Mouse (Mus musculus) ES-E14 (cell line): ENCODE measurements around the gene Vgf. TPM values are rescaled to one million over a fixed set of nuclear protein-coding genes. Genes with fewer than 3 reads are reported as not detected.

ENCODE experiments used
- DNase-seq: peaks from one replicate; pipeline ENCODE4 v3.0.0-alpha.2; 2013; ENCODE audit warnings: low read depth, low spot score
- H3K27ac ChIP-seq: 2 replicates; pipeline ENCODE4 v1.5.1; 2012; ENCODE audit warnings: low read depth, mild to moderate bottlenecking, low read length, moderate library complexity, mixed read lengths; ENCODE audit not compliant: poor library complexity, insufficient read depth, severe bottlenecking
- H3K36me3 ChIP-seq: 2 replicates; pipeline ENCODE4 v1.6.1; 2012; ENCODE audit warnings: mild to moderate bottlenecking, low read length, moderate library complexity, mixed read lengths; ENCODE audit not compliant: control insufficient read depth, poor library complexity, insufficient read depth, severe bottlenecking
- H3K4me1 ChIP-seq, 2 experiments: fragments of 150-350 bp in 1 of 2; sonication (generic) in 1 of 2; 2 replicates each; pipeline ENCODE4 v1.6.1; 2012; ENCODE audit warnings: low read length in 2 of 2, mild to moderate bottlenecking in 1 of 2, mixed read lengths in 1 of 2; ENCODE audit not compliant: control insufficient read depth in 2 of 2, insufficient read depth in 2 of 2, poor library complexity in 1 of 2
- H3K4me3 ChIP-seq, 2 experiments: fragments of 150-350 bp in 1 of 2; sonication (generic) in 1 of 2; 2 replicates each; pipeline ENCODE4 v1.5.1; 2012; ENCODE audit warnings: low read length in 2 of 2, low read depth in 1 of 2, mild to moderate bottlenecking in 1 of 2, mixed read lengths in 1 of 2; ENCODE audit not compliant: insufficient read depth in 1 of 2, poor library complexity in 1 of 2, severe bottlenecking in 1 of 2
- H3K9ac ChIP-seq: 2 replicates; pipeline ENCODE4 v1.6.1; 2012; ENCODE audit warnings: low read depth, mild to moderate bottlenecking, low read length, mixed read lengths; ENCODE audit not compliant: poor library complexity, insufficient read depth, severe bottlenecking
- H3K9me3 ChIP-seq: fragments of 150-350 bp; sonication (generic); 2 replicates; pipeline ENCODE4 v1.6.1; 2012; ENCODE audit warnings: low read depth, mild to moderate bottlenecking, low read length; ENCODE audit not compliant: control insufficient read depth, insufficient read depth
- CHD2 ChIP-seq: IDR thresholded peaks from 2 replicates; pipeline ENCODE4 v1.6.1; 2014; ENCODE audit warnings: mild to moderate bottlenecking, low read depth, low read length, inconsistent platforms
- HCFC1 ChIP-seq: IDR thresholded peaks from 2 replicates; pipeline ENCODE4 v1.6.1; 2012; ENCODE audit warnings: low read length, inconsistent platforms, borderline replicate concordance; ENCODE audit not compliant: insufficient read depth
- MAFK ChIP-seq: IDR thresholded peaks from 2 replicates; pipeline ENCODE4 v1.6.1; 2014; ENCODE audit warnings: mild to moderate bottlenecking, low read depth, low read length, inconsistent platforms; ENCODE audit not compliant: insufficient read depth
- ZC3H11A ChIP-seq: IDR thresholded peaks from 2 replicates; pipeline ENCODE4 v1.6.1; 2012; ENCODE audit warnings: low read depth, mild to moderate bottlenecking, inconsistent platforms, low read length, borderline replicate concordance
- ZNF384 ChIP-seq: IDR thresholded peaks from 2 replicates; pipeline ENCODE4 v1.6.1; 2012; ENCODE audit warnings: low read depth, low read length, inconsistent platforms
- in situ Hi-C, 2 experiments: fragments of 600-800 bp; cut with MboI; formaldehyde crosslinking; loops; one replicate each; pipeline ENCODE4 v1.15.1; 2025; ENCODE audit warnings: low sequenced_read_pairs in 2 of 2, inconsistent platforms in 1 of 2; ENCODE audit not compliant: unreplicated experiment in 2 of 2
- total RNA-seq: library from RNA; depleted of rRNA; stranded (reverse); fragments of 300-350 nt; gene quantifications from 2 replicates; pipeline ENCODE4 v1.2.3, GENCODE M21; 2012

The Vgf gene
- total RNA-seq, 1 experiment: 45.6 TPM

DNA sequence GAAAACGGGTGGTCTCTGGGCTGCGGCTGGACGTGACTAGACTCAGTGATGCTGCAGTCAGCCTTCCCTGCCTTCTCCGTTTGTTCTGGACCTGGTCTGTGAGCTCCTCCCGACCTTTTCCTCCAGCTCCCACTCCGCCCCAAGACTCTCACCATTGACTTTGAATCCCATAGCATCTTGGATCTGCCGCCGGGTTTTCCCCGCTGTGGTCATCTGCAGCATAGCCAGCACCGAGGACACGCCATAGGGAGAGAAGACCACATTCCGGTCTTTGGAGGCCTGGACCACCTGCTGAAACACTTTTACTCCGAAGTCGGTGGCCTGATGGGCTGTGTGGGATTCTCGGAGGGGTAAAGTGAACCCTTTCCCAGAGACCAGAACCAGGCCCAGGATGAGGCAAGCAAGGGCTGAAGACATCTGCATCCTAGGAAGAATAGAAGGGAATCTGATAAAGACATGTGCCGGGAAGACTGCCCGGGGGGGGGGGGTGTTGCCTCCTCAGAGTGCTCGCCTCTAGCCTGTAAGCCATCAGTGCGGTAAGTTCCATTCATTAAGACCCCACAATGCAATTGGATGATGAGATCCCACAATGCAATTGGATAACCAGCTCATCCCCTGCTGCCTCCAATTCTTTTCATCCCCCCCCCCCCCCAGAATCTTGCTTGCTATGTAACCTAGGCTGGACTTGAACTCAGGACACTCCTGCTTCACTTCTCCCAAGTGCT lies 44.9 kb downstream of the Vgf start:
- no peak overlapping the region for H3K27ac ChIP-seq
- H3K4me3 ChIP-seq: peak overlapping the region in 1 of 2 experiments; percentile 22; a peak in 2 of 4 replicates
- TF ChIP-seq ZNF384 (no peak), CHD2 (no peak), MAFK (no peak), HCFC1 (no peak), ZC3H11A (no peak)
- DNase-seq: no peak
- in situ Hi-C loops: no loop called here
- no peaks in the 10 kb centered on the region for H3K9me3 ChIP-seq
- H3K4me1 ChIP-seq: peaks cover 4 to 32% of the 10 kb centered on the region in 2 experiments; a peak in 3 of 4 replicates
- peak overlapping the region; percentile 31; the same call in 1 of the 2 replicates for H3K9ac ChIP-seq
- H3K36me3 ChIP-seq: peaks cover 7% of the 10 kb centered on the region; the same call in 1 of the 2 replicates

DNA sequence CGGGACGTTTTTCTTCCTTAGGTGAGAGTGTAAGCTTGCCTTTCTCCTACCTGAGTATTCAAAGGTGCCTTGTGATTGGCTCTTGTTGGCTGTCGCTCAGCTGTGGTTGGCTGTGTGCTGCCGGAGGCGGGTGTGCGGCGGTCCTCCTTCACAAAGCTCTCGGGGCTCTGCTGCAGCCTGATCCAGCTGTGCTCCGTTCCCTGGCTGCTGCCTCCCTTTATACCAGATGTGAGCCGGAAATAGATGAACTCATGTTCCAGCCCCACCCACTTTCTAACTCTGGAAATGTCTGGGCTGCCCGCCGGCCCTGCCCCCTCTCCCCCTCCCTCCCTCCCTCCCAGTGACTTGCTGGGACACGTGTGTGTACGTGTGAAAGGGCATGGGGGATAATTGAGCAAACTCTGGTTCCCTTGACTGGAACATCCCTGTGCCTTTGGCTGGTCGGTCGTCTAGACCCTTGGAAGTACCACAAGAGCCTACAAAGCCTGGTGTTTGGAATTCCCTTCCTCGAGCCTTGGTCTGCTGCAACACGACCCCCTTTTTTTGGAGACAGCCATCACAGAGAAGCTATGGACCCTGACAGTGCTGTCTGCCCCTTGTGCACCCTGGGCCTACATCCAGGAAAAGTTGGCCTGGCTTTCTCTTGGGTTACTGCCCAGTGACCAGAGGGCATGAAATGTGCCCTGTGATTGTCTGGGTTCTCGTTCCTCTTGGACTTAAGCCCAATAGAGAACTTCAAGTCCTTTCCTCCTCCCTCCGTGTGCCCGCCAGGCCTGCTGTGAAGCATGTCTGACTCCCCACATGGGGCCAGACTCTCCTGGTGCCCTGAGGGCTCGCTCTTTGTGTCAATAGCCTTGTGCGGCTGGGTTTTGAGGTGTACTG lies 46.1 kb downstream of the Vgf start, which contains the start of gene Serpine1:
Gene Serpine1, minus strand, starts transcription at position 190 of the 882 bp plus-strand sequence.
- Histone ChIP-seq H3K4me1 (peaks cover 4 to 35% of the 10 kb centered on the region in 2 experiments; a peak in 3 of 4 replicates), H3K27ac (peak within 1 kb of the TSS; percentile 92), H3K4me3 (peak within 1 kb of the TSS; percentile 37 to 51; a peak in 3 of 4 replicates), H3K9me3 (no peaks in the 10 kb centered on the region), H3K9ac (peak within 1 kb of the TSS; percentile 72; the same call in 1 of the 2 replicates), H3K36me3 (0 out of 2 replicates have a peak, but pooled peaks cover 3% of the 10 kb centered on the region)
- TF ChIP-seq HCFC1 (no peak), CHD2 (0 out of 2 replicates have a peak, but pooled peaks have one; percentile 33)
- in situ Hi-C loops: no loop called here
- peak; percentile 71 for DNase-seq

GRCm38 (mm10) chr5:137073141-137073540 lies 46.9 kb downstream of the Vgf start:
- H3K9me3 ChIP-seq: no peaks in the 10 kb centered on the region
- peak overlapping the region; percentile 92 for H3K27ac ChIP-seq
- no peak overlapping the region for H3K4me3 ChIP-seq
- in situ Hi-C loops: no loop called here
- no peak for DNase-seq
- peaks cover 4 to 35% of the 10 kb centered on the region in 2 experiments; a peak in 3 of 4 replicates for H3K4me1 ChIP-seq
- TF ChIP-seq ZC3H11A (no peak), ZNF384 (no peak), HCFC1 (no peak), CHD2 (no peak), MAFK (no peak)
- 0 out of 2 replicates have a peak, but pooled peaks cover 3% of the 10 kb centered on the region for H3K36me3 ChIP-seq
- H3K9ac ChIP-seq: no peak overlapping the region

- H3K9ac ChIP-seq: peak overlapping the region; percentile 70
- no peak for DNase-seq
- peaks cover 4 to 38% of the 10 kb centered on the region in 2 experiments; a peak in 3 of 4 replicates for H3K4me1 ChIP-seq
- H3K27ac ChIP-seq: peak overlapping the region; percentile 64; the same call in 1 of the 2 replicates
- H3K4me3 ChIP-seq: no peak overlapping the region
- TF ChIP-seq MAFK (no peak), ZNF384 (no peak), HCFC1 (no peak), ZC3H11A (no peak), CHD2 (no peak)
- in situ Hi-C loops: no loop called here
- no peaks in the 10 kb centered on the region for H3K9me3 ChIP-seq
- 0 out of 2 replicates have a peak, but pooled peaks cover under 1% of the 10 kb centered on the region for H3K36me3 ChIP-seq
These were observed 48.0 kb downstream of the Vgf start for GRCm38 (mm10) chr5:137074191-137074651.
